Mouse (Mus musculus): ENCODE measurements around the gene Icmt.

- TF ChIP-seq CTCF (IDR thresholded peaks at IDR 0.05; ENCODE audit: low read depth) (no peak), EP300 (IDR thresholded peaks at IDR 0.05; ENCODE audit: low read depth) (no peak)
Observed at GRCm38 (mm10) chr4:152282721-152283120, 14.3 kb upstream of the Icmt start.

Measured in liver, embryonic 14.5 days (tissue).